Mouse (Mus musculus): Measurements from ENCODE around the gene Icmt.

DNA sequence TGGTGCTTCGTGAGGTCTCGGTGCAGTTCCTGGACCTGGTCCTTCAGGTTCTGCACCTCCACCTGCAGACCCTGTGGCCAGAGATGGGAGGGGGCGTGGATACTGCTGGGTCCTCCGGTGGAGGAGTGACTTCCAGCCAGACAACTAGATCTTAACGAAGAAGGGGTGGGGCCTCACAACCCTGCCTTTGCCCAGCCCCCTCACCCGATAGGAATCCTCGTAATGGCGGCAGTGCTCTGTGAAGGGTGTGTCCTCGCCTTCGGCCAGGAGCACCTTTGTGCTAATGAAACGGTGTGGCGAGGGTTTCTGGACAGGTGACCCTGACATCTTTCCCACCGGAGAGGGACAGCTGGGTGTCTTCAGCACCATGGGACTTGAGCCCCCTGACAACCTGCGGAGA lies 15.2 kb downstream of the Icmt start:
- no peak for TF ChIP-seq FLI1 (IDR thresholded peaks at IDR 0.05; ENCODE audit: low read length)
- no peak for TF ChIP-seq GATA1 (IDR thresholded peaks at IDR 0.05; ENCODE audit: borderline replicate concordance, low read length)

All from megakaryocyte, embryonic 14.5 days (primary cell).